In the genomic region with DNA sequence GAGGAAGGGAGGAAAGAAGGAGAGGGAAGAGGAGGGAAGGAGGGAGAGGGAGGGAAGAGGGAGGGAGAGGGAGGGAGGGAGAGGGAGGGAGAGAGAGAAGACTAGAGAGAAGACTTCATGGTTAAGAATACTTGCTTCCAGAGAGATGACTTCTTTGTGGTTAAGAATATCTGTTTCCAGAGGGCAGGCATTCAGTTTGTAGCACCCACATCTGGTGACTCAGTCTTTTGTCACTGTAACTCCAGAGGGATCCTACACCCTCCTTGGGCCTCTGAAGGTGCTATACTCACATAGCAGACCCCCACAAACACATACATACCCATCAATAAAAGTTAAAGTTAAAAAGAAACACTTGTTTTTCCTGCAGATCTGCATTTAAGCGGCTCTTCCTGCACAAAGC, we compare ENCODE assay signal across 16 mouse cellular contexts. TPM values are rescaled to one million over a fixed set of nuclear protein-coding genes. Genes with fewer than 3 reads are reported as not detected.
"Had no signal": no experiment of that assay in that cellular context is flagged by ENCODE, and none has a peak within 500 bp of the region (broad histone marks: within the 10 kb centered on the region; RNA-seq: fewer than 3 reads in every experiment).

No protein-coding gene starts in this region.

- H3K27ac ChIP-seq: neural tube, embryonic 15.5 days; stomach, embryonic 15.5 days; stomach, postnatal 0 days had no signal

- H3K27me3 ChIP-seq: neural tube, embryonic 15.5 days; stomach, embryonic 15.5 days had no signal

- H3K9me3 ChIP-seq: neural tube, embryonic 15.5 days; stomach, embryonic 15.5 days had no signal

- H3K4me2 ChIP-seq: neural tube, embryonic 15.5 days; stomach, embryonic 15.5 days had no signal

- H3K4me3 ChIP-seq: neural tube, embryonic 15.5 days; stomach, embryonic 15.5 days had no signal

- H3K9ac ChIP-seq: neural tube, embryonic 15.5 days; stomach, embryonic 15.5 days had no signal

- H3K4me1 ChIP-seq: neural tube, embryonic 15.5 days; stomach, embryonic 15.5 days had no signal

- DNase-seq: retina, postnatal 1 day; right cerebral cortex, adult 18-20 months; right cerebral cortex, postnatal 14 days; right cerebral cortex, postnatal 25 days; right cerebral cortex, postnatal 4 days; spleen, adult 18-20 months; thymus, adult 18-20 months; thymus, adult 2 months; thymus, postnatal 14 days; thymus, postnatal 25 days; thymus, postnatal 36 days; thymus, postnatal 4 days had no signal

RNA-seq across cellular contexts. Expression of a gene that starts 44.1 kb away (rescaled TPM):
- total RNA-seq: neutrophil, adult 5-6 weeks had no signal
